Mouse (Mus musculus) mature B cell (primary cell): ENCODE data around the gene Anapc7.

ENCODE experiments used
- in situ Hi-C: fragments of 300-500 bp; cut with MboI; formaldehyde crosslinking; loops from 2 replicates; pipeline ENCODE4 v1.14.3; 2019

Gene Anapc7

DNA sequence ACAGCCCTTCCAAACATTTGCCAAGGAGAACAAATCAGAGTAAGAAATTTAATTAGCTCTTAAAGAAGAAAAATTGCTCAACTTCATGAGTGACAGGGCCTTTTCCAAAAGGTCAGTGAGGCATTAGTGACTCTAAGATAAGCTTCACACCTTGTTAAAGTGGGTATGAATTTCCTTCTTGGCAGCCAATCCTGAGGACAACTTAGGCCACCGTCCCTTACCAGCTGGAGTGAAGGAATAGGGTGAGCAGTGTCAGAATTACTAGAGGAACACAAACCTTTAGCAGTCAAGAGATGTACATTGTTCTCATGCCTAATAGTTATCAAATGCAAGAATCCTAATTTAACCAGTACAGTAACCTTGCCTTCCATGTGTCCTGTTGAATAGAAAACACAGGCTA is 73.0 kb downstream of the Anapc7 start:
- in situ Hi-C loops = no loop called here
